Mouse (Mus musculus) cerebellum, adult 2 months (tissue): ENCODE measurements around the gene Map3k9.

ENCODE experiments used
- CTCF ChIP-seq: fragments of 200-500 bp; IDR thresholded peaks from 2 replicates; pipeline ENCODE4 v1.5.1; 2011; ENCODE audit warnings: low read depth, mild to moderate bottlenecking, control low read depth, low read length, moderate library complexity, borderline replicate concordance; ENCODE audit not compliant: insufficient read depth
- POLR2A ChIP-seq: fragments of 200-500 bp; IDR thresholded peaks from 2 replicates; pipeline ENCODE4 v1.6.1; 2011; ENCODE audit warnings: low read length, control low read depth, borderline replicate concordance; ENCODE audit not compliant: insufficient read depth

DNA sequence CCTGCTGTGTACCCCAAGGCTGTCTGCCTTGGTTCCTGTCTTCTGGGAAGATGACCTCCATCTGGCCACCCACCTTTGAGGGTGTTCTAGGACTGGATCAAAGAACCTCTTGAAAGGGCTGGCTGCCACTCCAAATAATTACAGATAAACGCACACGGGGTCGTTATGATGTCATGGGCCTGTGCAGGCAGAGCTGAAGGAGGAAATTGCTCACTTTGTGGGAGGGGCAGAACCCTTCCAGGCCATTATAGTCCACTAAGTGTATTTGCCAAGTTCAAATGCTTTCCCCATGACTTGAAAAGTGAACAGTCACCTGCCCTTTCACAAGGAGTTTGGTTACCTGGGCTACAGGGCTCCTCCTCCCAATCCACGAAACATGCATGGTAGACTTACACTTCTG lies 83.0 kb downstream of the Map3k9 start:
- TF ChIP-seq CTCF = no peak
- TF ChIP-seq POLR2A = no peak
